Mouse (Mus musculus) layer of hippocampus, adult 8-10 months (tissue): Measurements from ENCODE around the gene Ston1. TPM values are rescaled to one million over a fixed set of nuclear protein-coding genes. Genes with fewer than 3 reads are reported as not detected.

Experiments
- DNase-seq, 2 experiments: peaks; one replicate each; pipeline ENCODE4 v3.0.0; 2022; ENCODE audit warnings: low spot score in 2 of 2
- total RNA-seq, 4 experiments: library from RNA; stranded (reverse); gene quantifications; 2 replicates each; pipeline ENCODE4 v1.2.4; 2022

The Ston1 gene
- total RNA-seq, 4 experiments from 2014 or later: 11.3 to 16.7 (median 15.4) TPM

GRCm38 (mm10) chr17:88625931-88626330 lies 28.4 kb downstream of the Ston1 start:
- no peak for DNase-seq

DNA sequence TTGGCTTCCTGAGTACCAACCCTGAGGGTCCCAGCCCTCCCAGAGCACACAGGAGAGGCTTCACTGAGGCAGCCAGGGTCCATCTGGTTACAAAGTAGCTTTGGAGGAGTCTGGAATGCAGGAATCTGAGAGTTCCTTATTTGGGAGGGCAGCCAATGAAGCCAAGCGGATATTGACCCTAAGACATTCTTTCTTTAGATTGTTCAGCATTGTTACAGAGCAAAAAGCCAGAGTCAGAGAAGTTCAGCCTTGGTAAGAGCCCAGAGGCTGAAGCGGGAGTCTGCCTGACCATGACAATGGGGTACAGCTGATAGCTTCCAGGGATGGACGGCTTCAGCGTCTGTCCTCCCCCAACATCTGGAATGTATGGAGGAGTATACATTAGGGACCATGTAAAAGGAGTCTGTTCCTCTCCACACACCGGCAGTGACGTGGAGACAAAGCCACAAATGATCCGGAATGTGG lies 28.9 kb downstream of the Ston1 start:
- no peak for DNase-seq

- DNase-seq: no peak
These were observed 29.7 kb downstream of the Ston1 start for GRCm38 (mm10) chr17:88627150-88627549.

DNA sequence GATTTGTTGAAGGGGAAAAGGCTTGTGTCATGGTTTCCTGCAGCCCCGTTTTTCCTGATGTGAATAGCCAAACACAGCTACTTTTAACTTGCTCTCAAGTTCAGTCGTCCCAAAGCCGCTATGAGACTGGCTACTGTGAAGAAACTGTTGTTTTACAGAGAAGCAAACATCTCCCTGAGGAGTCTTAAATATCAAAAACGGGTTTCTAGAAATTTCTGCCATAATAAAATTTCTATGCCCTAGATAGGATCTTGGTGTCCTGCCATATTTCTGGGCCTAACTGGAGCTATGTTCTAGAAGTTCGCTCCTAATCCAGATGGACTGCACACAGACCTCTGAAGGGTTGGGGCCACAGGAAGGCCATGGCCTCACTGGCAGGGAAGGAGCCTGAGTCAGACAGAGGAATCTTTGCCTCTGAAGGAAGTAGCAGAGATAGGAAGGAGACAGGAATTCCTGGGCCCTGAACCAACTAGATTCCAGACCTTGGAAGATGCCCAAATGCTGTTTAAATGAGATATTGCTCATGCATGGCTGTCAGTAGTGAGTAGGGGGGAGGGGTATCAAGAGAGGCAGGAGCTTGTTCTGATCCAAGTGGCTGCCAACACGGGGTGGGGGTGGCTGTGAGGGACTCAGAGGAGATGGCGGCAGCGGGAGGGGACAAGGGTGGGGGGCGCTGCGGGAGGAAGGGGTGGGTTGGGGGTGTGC lies 31.3 kb downstream of the Ston1 start:
- no peak for DNase-seq

DNA sequence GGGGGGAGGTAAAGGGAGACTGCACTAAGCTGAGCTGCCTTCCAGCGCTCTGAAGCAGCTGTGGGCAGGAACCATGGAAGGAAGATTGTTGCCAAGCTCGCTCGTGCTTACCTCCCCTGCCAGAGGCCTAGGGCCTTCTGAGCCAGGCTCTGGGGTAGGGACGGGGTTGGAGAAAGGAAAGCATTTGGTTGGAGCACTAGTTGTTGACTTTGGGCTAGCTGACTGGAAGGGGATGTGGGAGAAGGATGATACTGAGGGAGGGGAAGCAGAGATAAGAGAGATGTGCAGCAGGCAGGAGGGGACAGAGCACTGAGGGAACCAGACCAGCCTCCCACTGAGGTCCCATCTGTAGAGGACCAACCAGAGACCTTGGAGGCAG lies 31.9 kb downstream of the Ston1 start:
- no peak for DNase-seq

DNA sequence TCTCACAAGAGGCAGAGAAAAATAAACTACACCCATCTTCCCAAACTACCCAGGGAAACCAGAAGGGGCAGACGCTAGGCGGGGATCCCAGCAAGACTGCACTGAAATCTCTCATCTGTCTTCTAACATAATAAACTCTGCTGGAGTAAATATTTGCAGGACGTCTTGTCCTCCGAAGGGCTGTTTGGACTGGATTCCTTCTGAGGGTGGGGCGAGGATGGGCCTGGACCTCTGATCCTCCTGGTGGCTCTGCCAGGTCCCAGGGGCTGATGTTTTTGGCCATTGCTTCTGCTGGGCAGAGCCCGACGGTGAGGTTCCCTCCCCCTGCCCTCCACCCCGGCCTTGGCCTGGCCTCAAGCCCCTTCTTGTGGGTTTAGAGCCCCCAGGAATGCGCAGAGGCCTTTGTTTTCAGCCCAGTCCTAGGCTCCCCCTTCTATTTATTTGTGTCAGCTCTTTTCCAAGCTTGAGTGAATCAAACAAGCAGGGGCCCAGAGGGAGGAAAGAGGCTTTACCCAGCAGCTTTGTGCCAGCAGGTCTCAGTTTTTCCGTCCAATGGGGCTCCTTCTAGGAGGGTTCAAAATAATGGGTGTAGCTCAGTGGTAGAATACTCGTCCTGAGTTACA lies 32.6 kb downstream of the Ston1 start:
- DNase-seq: no peak

DNA sequence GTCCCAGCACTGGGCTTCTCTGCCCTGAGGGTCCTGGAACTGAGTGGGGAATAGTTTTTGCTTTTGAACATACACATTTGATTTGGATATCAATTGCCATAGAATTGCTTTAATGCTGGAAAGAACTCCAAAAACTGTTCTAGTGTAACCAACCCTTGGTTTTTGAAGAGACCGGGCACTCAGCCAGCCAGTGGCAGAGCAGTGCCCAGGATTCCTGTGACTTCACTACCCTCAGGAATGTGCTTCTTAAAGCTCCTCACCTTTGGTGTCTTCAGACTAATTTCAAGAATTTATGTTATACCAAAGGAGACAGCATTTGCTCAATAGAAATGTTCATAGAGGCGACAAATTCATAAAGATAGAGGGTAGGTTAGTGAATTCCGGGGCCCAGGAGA lies 33.1 kb downstream of the Ston1 start:
- DNase-seq: no peak

DNA sequence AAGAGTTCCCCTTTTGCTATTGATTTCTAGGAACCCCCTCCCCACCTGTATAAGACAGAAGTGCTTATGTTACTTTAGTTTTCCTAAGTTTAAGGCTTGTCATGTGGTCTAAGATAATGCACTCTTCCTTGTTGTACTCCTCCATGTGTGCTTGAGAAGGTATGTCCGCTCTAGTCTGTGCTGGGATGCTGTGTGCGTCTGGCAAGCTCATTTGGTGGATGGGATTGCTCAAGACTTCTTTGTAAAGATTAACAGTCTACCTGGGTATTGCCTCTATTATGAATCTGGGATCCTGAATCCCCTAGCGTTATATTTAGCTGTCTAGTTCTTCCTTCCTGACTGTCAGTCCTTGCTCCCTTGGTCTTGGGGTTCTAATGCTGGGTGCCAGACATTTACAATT lies 35.1 kb downstream of the Ston1 start:
- DNase-seq: no peak

- no peak for DNase-seq
These were observed 38.6 kb downstream of the Ston1 start for GRCm38 (mm10) chr17:88636076-88636475.

DNA sequence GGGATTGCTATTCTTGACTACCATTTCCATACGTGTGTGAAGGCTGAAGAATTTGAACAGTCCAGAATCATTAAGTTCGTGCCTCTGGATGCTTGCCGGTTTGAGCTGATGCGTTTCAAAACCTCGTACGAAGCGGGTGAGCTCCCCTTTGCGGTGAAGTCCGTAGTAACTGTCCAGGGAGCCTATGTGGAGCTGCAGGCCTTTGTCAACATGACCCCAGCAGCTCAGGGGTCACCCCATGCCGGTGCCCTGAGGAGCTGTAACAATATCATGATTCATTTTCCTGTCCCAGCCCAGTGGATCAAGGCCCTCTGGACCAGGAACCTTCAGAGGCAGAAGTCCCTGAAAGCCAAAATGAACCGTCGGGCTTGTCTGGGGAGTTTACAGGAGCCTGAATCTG lies 39.1 kb downstream of the Ston1 start:
- no peak for DNase-seq

- peak; percentile 38 to 79 for DNase-seq
These were observed 43.5 kb downstream of the Ston1 start for GRCm38 (mm10) chr17:88641012-88641411.

GRCm38 (mm10) chr17:88641836-88642235 lies 44.4 kb downstream of the Ston1 start:
- no peak for DNase-seq

GRCm38 (mm10) chr17:88644876-88645275 lies 47.4 kb downstream of the Ston1 start:
- DNase-seq: no peak

DNA sequence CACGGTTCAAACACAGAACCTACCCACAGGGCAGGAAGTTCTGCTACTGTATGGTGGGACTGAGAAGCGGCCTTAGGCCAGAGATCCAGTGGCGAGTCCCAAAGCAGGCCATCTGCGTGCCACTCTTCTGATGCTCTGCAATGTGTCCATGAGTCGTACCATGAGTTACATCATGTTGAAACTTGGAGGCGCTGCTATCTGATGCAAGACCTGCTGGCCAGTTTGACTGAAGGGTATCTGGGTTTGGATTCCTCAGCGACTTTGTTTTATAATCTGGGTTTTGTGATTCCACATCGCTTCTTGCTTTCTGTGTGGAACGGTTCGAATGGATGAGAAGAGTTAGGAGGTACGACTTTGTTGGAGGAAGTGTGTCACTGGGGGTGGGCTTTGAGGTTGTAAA lies 47.8 kb downstream of the Ston1 start:
- DNase-seq: no peak

DNA sequence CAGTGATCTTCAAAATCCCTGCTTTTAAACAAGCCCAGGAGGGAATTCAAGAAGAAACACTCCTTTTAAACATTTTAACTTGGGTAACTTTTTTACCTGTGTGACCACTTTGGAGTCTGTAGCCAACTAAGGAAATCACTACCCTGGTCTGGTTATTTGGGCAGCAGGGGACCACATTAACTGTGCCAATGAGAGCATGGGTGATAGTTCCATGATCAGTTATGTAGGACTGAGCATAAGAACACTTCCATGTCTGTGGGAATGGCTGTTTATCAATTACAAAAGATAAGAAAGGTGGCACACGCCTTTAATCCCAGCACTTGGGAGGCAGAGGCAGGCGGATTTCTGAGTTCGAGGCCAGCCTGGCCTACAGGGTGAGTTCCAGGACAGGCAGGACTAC lies 49.7 kb downstream of the Ston1 start:
- no peak for DNase-seq

DNA sequence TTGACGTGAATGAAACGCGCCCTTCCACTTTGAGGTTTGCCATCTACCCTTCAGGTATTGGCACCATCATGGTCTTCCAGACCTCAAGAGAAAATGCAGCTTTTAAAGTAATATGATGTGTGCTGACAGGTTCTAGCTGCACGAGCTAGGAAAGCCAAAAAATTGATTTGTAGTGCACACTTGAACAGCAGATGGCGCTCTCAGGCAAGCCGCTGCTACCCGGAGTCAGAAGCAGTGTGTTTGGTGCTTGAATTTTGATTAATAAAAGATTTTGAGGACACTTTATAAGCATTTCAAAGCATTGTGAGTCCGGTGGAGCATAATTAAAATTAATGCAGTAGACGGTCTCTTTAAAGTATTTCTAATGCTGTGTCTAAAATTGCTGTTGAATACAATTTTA lies 54.5 kb downstream of the Ston1 start:
- DNase-seq: peak; percentile 38 to 79

- peak; percentile 73 to 88 for DNase-seq
These were observed 55.4 kb downstream of the Ston1 start for GRCm38 (mm10) chr17:88652702-88653374.

DNA sequence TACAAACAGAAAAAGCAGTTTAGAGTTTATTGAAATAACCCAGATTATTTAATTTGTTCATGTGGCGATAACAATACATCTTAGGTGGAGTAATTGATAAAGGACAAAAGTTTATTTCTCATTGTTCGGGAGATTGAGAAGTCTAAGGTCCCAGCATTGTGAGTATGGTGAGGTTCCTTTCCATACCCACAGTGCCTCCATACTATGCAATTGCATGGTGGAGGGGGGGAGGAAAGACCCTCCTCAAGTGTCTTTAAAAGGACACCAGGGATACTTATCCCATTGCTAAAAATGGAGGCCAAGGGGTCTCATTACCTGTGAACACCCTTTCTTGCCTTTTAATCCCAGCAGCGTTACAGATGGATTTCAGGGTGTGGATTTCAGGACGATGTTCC lies 55.9 kb downstream of the Ston1 start:
- no peak for DNase-seq

GRCm38 (mm10) chr17:88658510-88658909 lies 61.0 kb downstream of the Ston1 start:
- DNase-seq: no peak

DNA sequence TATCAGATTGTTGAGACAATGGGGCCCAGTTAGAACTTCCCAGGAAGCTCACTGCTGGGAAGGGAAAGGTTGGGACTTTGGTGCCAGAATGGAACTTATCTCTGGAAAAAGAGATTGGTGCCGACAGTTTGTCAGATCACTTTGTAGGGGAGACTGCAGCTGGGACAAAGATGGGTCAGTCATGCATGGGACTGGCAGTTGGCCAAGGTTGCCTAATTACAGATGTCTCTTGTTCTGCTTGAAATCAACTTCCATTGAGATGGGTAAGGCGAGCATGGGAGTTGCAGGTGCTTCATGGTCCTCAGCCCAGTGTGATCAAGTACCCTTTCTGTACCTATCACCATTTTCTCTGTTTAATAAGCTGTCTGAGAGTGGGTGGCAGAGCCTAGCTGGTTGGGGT lies 68.6 kb downstream of the Ston1 start:
- no peak for DNase-seq

GRCm38 (mm10) chr17:88668452-88668851 lies 71.0 kb downstream of the Ston1 start, which contains the start of gene Gtf2a1l:
Gtf2a1l (plus strand) TSS chr17:88668660.
- DNase-seq: peak; percentile 48 to 56

GRCm38 (mm10) chr17:88669921-88670320 lies 72.4 kb downstream of the Ston1 start:
- no peak for DNase-seq

- DNase-seq: no peak
These were observed 73.3 kb downstream of the Ston1 start for GRCm38 (mm10) chr17:88670800-88671199.
